Mouse (Mus musculus): ENCODE results near the gene Khsrp.

GRCm38 (mm10) chr17:57066908-57067307 is 35.6 kb upstream of the Khsrp start:
- TF ChIP-seq CTCF (IDR thresholded peaks at IDR 0.05; ENCODE audit: control insufficient read depth, insufficient read depth, insufficient read length) (no peak), CEBPB (IDR thresholded peaks at IDR 0.05; ENCODE audit: low read depth) (no peak), FOSL1 (IDR thresholded peaks at IDR 0.05; ENCODE audit: insufficient read depth, low read length, poor library complexity, severe bottlenecking) (no peak), USF1 (IDR thresholded peaks at IDR 0.05; ENCODE audit: low read depth) (no peak), MYOG (IDR thresholded peaks at IDR 0.05; ENCODE audit: control insufficient read depth, extremely low read depth, insufficient read length) (no peak), MAX (IDR thresholded peaks at IDR 0.05) (no peak), MYOD1 (IDR thresholded peaks at IDR 0.05; ENCODE audit: control insufficient read depth, insufficient read length, low read depth) (no peak)

Data from C2C12 (cell line).